Mouse (Mus musculus) midbrain, embryonic 12.5 days (tissue): Measurements from ENCODE around the gene Hist1h3i. TPM values are rescaled to one million over a fixed set of nuclear protein-coding genes. Genes with fewer than 3 reads are reported as not detected.
"Not testable (repeated sequence)": the region's sequence is repeated elsewhere in the genome, so short reads cannot be mapped to it uniquely, and the experiment has no call there.

Experiments used
- ATAC-seq: fragments of 200-750 bp; cut with Nextera tagmentation; 2 replicates; pipeline ENCODE4 v1.8.0; 2017; ENCODE audit warnings: low read depth, moderate TSS enrichment, moderate library complexity; ENCODE audit not compliant: low FRiP score
- H3K27ac ChIP-seq: fragments of 300-500 bp; sonication (generic); replicated peaks from 2 replicates; pipeline ENCODE4 v1.5.1; 2016; ENCODE audit warnings: mild to moderate bottlenecking
- H3K27me3 ChIP-seq: fragments of 300-500 bp; sonication (generic); 2 replicates; pipeline ENCODE4 v1.6.1; 2016; ENCODE audit warnings: mild to moderate bottlenecking
- H3K36me3 ChIP-seq: fragments of 300-500 bp; sonication (generic); 2 replicates; pipeline ENCODE4 v1.6.1; 2016
- H3K4me1 ChIP-seq: fragments of 300-500 bp; sonication (generic); 2 replicates; pipeline ENCODE4 v1.6.1; 2016
- H3K4me2 ChIP-seq: fragments of 300-500 bp; sonication (generic); replicated peaks from 2 replicates; pipeline ENCODE4 v1.6.1; 2016; ENCODE audit warnings: mild to moderate bottlenecking, moderate library complexity
- H3K4me3 ChIP-seq: fragments of 300-500 bp; sonication (generic); 2 replicates; pipeline ENCODE4 v1.5.1; 2016; ENCODE audit warnings: mild to moderate bottlenecking
- H3K9ac ChIP-seq: fragments of 300-500 bp; sonication (generic); replicated peaks from 2 replicates; pipeline ENCODE4 v1.6.1; 2016; ENCODE audit warnings: mild to moderate bottlenecking, moderate library complexity
- H3K9me3 ChIP-seq: fragments of 300-500 bp; sonication (generic); 2 replicates; pipeline ENCODE4 v1.6.1; 2016; ENCODE audit warnings: mild to moderate bottlenecking
- WGBS: fragments of 180-500 bp; shearing (Covaris S2); methylation state at CpG from one replicate; pipeline ENCODE4 v1.1.7; 2016; 5-methylcytosine and 5-hydroxymethylcytosine counted together
- microRNA-seq: library from miRNA; unstranded; fragments of <30 nt; microRNA quantifications from one replicate; pipeline ENCODE4, GENCODE M21; 2017
- polyA plus RNA-seq: library from polyadenylated mRNA; unstranded; fragments of >200 nt; fragmentation: Nextera tagmentation; extraction: Ambion mirVana; gene quantifications from 2 replicates; pipeline ENCODE4 v1.2.1, GENCODE M21; 2016

Gene Hist1h3i
- polyA plus RNA-seq, 1 experiment from 2014 or later = 164 TPM

DNA sequence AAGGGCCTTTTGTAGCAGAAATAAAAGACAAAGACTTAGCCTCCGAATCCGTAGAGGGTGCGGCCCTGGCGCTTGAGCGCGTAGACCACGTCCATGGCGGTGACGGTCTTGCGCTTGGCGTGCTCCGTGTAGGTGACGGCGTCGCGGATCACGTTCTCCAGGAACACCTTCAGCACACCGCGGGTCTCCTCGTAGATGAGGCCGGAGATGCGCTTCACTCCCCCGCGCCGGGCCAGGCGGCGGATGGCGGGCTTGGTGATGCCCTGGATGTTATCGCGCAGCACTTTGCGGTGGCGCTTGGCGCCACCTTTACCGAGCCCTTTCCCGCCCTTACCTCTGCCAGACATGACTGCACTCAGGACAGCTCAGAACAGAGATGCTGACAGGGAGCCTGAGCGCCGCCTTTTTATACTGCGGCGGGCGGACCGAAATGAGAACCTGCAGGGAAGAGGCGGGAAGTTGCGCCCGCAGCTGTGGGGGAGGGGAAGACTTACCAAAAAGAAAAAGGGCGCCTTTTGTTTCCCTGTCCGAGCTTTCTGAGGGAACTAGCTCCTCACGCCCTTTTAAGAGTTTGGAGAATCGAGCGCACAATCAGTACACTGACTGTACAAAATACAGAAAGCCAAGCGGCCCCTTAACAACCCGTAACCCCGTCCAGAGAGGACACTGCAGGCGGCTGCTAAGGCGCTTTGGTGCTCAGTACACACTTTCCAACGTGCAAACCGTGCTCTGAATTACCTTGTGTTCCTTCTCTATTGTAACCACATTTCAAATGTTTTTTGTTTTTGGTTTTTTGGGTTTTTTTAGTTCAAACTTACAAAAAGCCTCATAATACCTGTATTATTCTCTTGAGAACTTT is 32.8 kb downstream of the Hist1h3i start, which contains the start of gene Hist1h4k:
Gene Hist1h4k, minus strand, starts transcription at position 347 of the 859 bp plus-strand sequence.
- H3K4me3 ChIP-seq = peak within 1 kb of the TSS; percentile 56
- H3K27me3 ChIP-seq, H3K36me3 ChIP-seq, H3K9me3 ChIP-seq: not testable (repeated sequence)
- peaks cover 28% of the 10 kb centered on the region for H3K4me1 ChIP-seq
- peak; percentile 85 for ATAC-seq
- 0% methylated on average over 50 of the region's 56 CpGs for WGBS
- peak within 1 kb of the TSS; percentile 86 for H3K4me2 ChIP-seq
- H3K9ac ChIP-seq = peak within 1 kb of the TSS; percentile 71
- H3K27ac ChIP-seq = peak within 1 kb of the TSS; percentile 95

DNA sequence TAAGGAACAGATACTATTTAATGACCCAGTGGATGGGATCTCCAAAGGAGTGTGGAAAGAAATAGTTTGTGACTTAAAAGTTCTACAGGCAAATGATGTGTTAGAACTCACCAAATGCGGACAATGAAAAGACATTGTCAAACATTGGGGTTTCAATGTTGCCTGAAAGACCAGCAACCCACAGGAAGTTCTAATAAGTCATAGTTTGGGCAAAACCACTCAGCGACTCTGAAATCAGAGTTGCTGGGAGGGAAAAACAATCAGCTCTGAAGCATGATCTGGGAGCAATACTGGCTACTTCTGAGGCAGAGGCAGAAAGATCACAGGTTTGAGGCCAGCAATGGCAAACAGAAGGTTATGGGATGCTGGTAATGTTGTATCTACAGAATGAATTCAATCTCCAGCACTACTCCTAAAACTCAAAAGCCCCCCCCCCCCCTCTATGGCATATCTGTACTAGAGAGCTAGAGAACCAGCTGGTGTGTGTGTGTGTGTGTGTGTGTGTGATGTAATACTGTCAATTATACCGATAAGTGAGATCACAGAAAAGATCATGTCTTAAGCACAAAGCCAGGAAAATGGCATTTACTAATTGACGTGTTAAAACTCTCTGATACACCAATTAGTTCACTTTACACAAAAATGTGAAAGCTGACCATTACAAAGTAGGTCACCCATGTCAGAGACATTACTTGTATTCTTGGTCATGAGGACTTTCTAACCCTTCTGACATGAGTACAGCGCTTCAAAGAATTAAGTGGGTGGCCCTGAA is 33.6 kb downstream of the Hist1h3i start:
- H3K4me3 ChIP-seq = peak overlapping the region; percentile 56
- no peak for ATAC-seq

DNA sequence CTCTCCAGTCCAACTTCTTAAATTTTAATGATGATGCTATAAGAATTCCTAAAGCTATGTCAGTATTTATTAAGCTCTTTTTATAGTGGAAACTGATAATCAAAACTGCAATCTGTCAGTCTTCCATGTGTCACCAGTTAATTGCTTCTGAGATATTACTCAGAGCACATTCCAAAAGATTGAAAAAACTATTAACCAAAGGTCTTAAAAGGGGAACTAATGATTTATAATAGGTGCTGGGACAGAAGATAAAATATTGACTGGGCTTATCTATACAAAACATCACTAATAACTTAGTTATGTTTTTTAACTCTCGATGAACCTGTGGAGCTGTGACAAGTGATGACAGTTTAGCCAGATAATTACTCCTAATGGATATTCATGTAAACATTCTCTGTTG is 38.2 kb downstream of the Hist1h3i start:
- H3K9me3 ChIP-seq = no peaks in the 10 kb centered on the region
- no peak overlapping the region for H3K4me3 ChIP-seq
- no peak overlapping the region for H3K27ac ChIP-seq
- H3K4me1 ChIP-seq = peaks cover 16% of the 10 kb centered on the region
- 96% methylated on average over 1 of the region's 1 CpGs for WGBS
- H3K4me2 ChIP-seq = no peak overlapping the region
- no peaks in the 10 kb centered on the region for H3K36me3 ChIP-seq
- H3K27me3 ChIP-seq = no peaks in the 10 kb centered on the region
- ATAC-seq = no peak
- H3K9ac ChIP-seq = no peak overlapping the region

More for the DNA sequence above, 33.6 kb downstream of the Hist1h3i start:
- peak overlapping the region; percentile 71 for H3K9ac ChIP-seq
- 6% methylated on average over 5 of the region's 5 CpGs for WGBS
- H3K27me3 ChIP-seq = no peaks in the 10 kb centered on the region
- peak overlapping the region; percentile 86 for H3K4me2 ChIP-seq
- H3K36me3 ChIP-seq = no peaks in the 10 kb centered on the region
- peak overlapping the region; percentile 94 for H3K27ac ChIP-seq
- H3K9me3 ChIP-seq = no peaks in the 10 kb centered on the region
- H3K4me1 ChIP-seq = peaks cover 26% of the 10 kb centered on the region

DNA sequence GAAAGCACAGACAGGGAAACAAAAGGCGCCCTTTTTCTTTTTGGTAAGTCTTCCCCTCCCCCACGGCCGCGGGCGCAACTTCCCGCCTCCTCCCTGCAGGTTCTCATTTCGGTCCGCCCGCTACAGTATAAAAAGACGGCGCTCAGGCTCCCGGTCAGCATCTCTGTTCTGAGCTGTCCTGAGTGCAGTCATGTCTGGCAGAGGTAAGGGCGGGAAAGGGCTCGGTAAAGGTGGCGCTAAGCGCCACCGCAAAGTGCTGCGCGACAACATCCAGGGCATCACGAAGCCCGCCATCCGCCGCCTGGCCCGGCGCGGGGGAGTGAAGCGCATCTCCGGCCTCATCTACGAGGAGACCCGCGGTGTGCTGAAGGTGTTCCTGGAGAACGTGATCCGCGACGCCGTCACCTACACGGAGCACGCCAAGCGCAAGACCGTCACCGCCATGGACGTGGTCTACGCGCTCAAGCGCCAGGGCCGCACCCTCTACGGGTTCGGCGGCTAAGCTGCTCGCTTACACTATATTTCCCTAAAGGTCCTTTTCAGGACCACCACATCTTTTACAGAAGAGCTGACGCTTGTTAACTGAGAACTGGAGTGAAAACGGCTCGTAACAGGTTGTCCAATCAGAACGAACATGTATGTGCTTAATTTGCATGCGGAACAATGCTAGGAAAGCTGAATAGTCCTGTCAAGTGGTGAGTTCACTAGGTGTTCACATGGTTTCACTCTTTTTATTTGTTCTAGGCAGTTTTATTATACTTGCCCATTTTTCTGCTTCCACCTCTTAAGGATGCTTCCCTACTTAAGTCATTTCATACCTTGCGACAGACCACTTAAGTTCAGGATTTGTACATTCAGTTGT is 48.0 kb downstream of the Hist1h3i start, which contains the start of gene Hist1h4j:
Gene Hist1h4j, plus strand, starts transcription at position 159 of the 862 bp plus-strand sequence.
- H3K9ac ChIP-seq = peak within 1 kb of the TSS; percentile 69
- ATAC-seq = peak; percentile 91
- peak within 1 kb of the TSS; percentile 57 for H3K4me3 ChIP-seq
- H3K4me1 ChIP-seq, H3K9me3 ChIP-seq, H3K27me3 ChIP-seq, H3K36me3 ChIP-seq: not testable (repeated sequence)
- under 1% methylated on average over 43 of the region's 56 CpGs for WGBS
- peak within 1 kb of the TSS; percentile 65 for H3K4me2 ChIP-seq
- H3K27ac ChIP-seq = peak within 1 kb of the TSS; percentile 98

DNA sequence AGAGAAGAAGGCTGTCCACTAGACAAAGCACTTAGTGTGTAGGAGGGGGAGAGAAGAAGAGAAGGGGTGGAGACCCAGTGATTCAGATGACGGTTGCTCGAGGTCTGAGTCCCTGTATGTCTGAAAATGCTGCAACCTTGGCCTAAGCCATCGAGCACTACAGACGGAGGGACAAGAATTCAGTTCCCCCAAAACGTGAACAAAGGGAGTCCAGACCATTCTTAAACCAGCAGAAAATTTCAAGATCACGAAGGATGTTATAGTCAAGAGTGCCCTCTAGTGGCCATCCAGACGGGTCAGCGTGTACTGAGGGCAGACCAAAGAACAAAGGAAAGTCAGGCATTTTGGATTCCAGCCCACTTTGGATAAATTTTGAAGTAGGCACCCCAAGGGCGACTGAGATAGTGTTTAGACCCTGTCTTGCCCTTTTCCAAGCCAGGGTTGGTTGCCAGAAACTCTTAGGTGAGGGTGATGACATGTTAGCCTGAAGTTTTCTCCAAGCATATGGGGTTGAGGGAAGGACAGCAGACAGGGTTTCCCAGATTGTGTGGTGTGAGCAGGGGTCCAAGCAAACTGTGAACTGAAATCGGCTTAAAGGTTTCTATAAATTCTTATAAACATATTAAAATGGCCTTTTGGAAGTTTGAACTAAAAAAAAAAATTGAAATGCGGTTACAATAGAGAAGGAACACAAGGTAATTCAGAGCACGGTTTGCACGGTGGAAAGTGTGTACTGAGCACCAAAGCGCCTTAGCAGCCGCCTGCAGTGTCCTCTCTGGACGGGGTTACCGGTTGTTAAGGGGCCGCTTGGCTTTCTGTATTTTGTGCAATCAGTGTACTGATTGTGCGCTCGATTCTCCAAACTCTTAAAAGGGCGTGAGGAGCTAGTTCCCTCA is 48.9 kb downstream of the Hist1h3i start:
- Histone ChIP-seq H3K4me3 (peak overlapping the region; percentile 57), H3K36me3 (no peaks in the 10 kb centered on the region)
- WGBS = under 1% methylated on average over 21 of the region's 21 CpGs

DNA sequence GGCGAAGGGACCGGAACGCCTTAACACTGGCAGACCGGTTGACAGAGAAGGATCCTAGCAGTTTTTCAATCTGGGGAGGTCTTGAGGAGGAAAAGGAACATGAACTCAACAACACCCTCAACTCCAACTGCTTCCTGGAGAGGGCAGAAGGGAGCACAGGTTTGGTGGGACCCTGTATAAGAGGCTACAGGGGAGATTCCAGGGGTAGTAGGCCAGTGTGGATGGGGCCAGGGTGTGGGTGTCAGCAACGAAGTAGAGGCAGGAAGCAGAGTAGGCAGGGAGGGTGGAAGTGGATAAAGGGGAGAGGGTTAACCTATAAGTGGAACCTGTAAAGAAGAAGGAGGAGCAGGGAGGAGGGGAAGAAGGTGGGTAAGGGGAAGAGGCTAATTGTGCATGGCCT is 49.7 kb downstream of the Hist1h3i start:
- H3K4me1 ChIP-seq = peaks cover 5% of the 10 kb centered on the region; the same call in 1 of the 2 replicates
- H3K4me3 ChIP-seq = no peak overlapping the region
- no peaks in the 10 kb centered on the region for H3K27me3 ChIP-seq
- WGBS = 62% methylated on average over 5 of the region's 5 CpGs
- no peaks in the 10 kb centered on the region for H3K36me3 ChIP-seq
- peak overlapping the region; percentile 98 for H3K27ac ChIP-seq
- no peaks in the 10 kb centered on the region for H3K9me3 ChIP-seq
- H3K9ac ChIP-seq = no peak overlapping the region
- no peak overlapping the region for H3K4me2 ChIP-seq
- ATAC-seq = peak; percentile 16; the same call in 1 of the 2 replicates

More for the DNA sequence above, 48.9 kb downstream of the Hist1h3i start:
- Histone ChIP-seq H3K9me3 (no peaks in the 10 kb centered on the region), H3K4me1 (peaks cover 5% of the 10 kb centered on the region; the same call in 1 of the 2 replicates), H3K4me2 (peak overlapping the region; percentile 65), H3K27ac (peak overlapping the region; percentile 98), H3K9ac (peak overlapping the region; percentile 69), H3K27me3 (no peaks in the 10 kb centered on the region)
- peak; percentile 73 for ATAC-seq

Small RNA genes lying within 50 kb of the gene (microRNA-seq; reads per million reads assigned to microRNA genes)
- gene Gm19658 = not detected
- gene Gm44346 = not detected
- gene Gm44454 = not detected
- gene Gm44466 = not detected

Other genes with a start within 250 kb of the Hist1h3i start
- gene Olfr1366, start 240.6 kb downstream of the Hist1h3i start, polyA plus RNA-seq = 0.21 and 0.22 TPM in 2 replicates
- not detected in 2 replicates for gene Olfr1535, start 223.5 kb downstream of the Hist1h3i start, polyA plus RNA-seq
- gene Olfr1364, start 201.6 kb downstream of the Hist1h3i start, polyA plus RNA-seq = not detected in 2 replicates
- not detected in 2 replicates for gene Olfr1362, start 169.3 kb downstream of the Hist1h3i start, polyA plus RNA-seq
- not detected in 2 replicates for gene Olfr11, start 140.9 kb downstream of the Hist1h3i start, polyA plus RNA-seq
- not detected in 2 replicates for gene Olfr1361, start 120.0 kb downstream of the Hist1h3i start, polyA plus RNA-seq
- not detected in 2 replicates for gene Olfr1360, start 106.0 kb downstream of the Hist1h3i start, polyA plus RNA-seq
- gene Olfr1359, start 85.3 kb downstream of the Hist1h3i start, polyA plus RNA-seq = not detected in 2 replicates
- 2.2 and 3.1 TPM in 2 replicates for gene Hist1h2bl, start 67.2 kb downstream of the Hist1h3i start, polyA plus RNA-seq
- 21.4 and 30.7 TPM in 2 replicates for gene Hist1h2ai, start 66.9 kb downstream of the Hist1h3i start, polyA plus RNA-seq
- gene Hist1h3h, start 65.7 kb downstream of the Hist1h3i start, polyA plus RNA-seq = 6.0 and 10.1 TPM in 2 replicates
- 5.8 TPM in 2 replicates for gene Hist1h2bm, start 61.3 kb downstream of the Hist1h3i start, polyA plus RNA-seq
- gene Hist1h4j, start 48.3 kb downstream of the Hist1h3i start, polyA plus RNA-seq = 0.97 and 1.4 TPM in 2 replicates
- gene Hist1h4k, start 32.9 kb downstream of the Hist1h3i start, polyA plus RNA-seq = 2.9 and 3.5 TPM in 2 replicates
- 26.9 and 43.2 TPM in 2 replicates for gene Hist1h2ak, start 29.5 kb downstream of the Hist1h3i start, polyA plus RNA-seq
- gene Hist1h2bn, start 29.2 kb downstream of the Hist1h3i start, polyA plus RNA-seq = 3.9 and 6.3 TPM in 2 replicates
- gene Hist1h1b, start 2.7 kb downstream of the Hist1h3i start, polyA plus RNA-seq = 30.4 and 37.6 TPM in 2 replicates
- gene Hist1h2an, start 3.8 kb upstream of the Hist1h3i start, polyA plus RNA-seq = 6.1 and 12.2 TPM in 2 replicates
- gene Hist1h2bp, start 4.1 kb upstream of the Hist1h3i start, polyA plus RNA-seq = 1.9 and 2.4 TPM in 2 replicates
- 18.5 and 23.3 TPM in 2 replicates for gene Hist1h2bq, start 26.8 kb upstream of the Hist1h3i start, polyA plus RNA-seq
- gene Hist1h2ao, start 27.1 kb upstream of the Hist1h3i start, polyA plus RNA-seq = not detected in 2 replicates
- gene Hist1h4m, start 28.4 kb upstream of the Hist1h3i start, polyA plus RNA-seq = not detected in 2 replicates
- 11.5 and 17.5 TPM in 2 replicates for gene Hist1h4n, start 48.8 kb upstream of the Hist1h3i start, polyA plus RNA-seq
- gene Hist1h2ap, start 50.1 kb upstream of the Hist1h3i start, polyA plus RNA-seq = 4,827 and 5,103 TPM in 2 replicates
- 17.6 and 23.0 TPM in 2 replicates for gene Hist1h2br, start 50.4 kb upstream of the Hist1h3i start, polyA plus RNA-seq
- 22.3 and 24.2 TPM in 2 replicates for gene Zfp184, start 161.7 kb upstream of the Hist1h3i start, polyA plus RNA-seq
- gene Pom121l2, start 197.8 kb upstream of the Hist1h3i start, polyA plus RNA-seq = not detected in 2 replicates
- 0.30 TPM in 1 of 2 replicates, not detected in the other for gene Prss16, start 226.4 kb upstream of the Hist1h3i start, polyA plus RNA-seq